ENCODE assay signal across 27 mouse cellular contexts in the genomic region with DNA sequence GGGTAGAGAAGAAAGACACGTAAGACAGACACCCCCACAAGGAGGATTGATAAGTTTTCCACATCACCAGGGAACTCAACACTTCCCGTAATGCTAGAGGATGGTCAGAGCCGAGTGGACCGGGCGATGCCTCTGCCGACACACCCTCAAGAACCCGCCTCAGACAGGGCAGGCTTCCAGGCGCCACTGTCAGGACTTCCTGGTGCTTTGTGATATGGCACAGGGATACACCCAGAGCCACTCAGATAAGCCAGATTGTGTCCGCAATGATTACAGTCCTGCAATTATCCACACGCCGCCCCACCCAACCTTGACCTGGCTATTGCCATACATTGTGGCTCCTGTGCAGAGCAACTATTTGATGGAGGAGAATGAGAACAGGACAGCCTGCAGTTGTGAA. TPM values are rescaled to one million over a fixed set of nuclear protein-coding genes. Genes with fewer than 3 reads are reported as not detected.
DNase-seq lines count a peak whose midpoint lies in the region; ATAC-seq and TF ChIP-seq lines count a peak whose summit lies in the region.
"Had no signal": no experiment of that assay in that cellular context is flagged by ENCODE, and none has a peak within 500 bp of the region (broad histone marks: within the 10 kb centered on the region; RNA-seq: fewer than 3 reads in every experiment).

No protein-coding gene starts in this region.

- no peaks in the 10 kb centered on the region for H3K27me3 ChIP-seq in kidney, adult 2 months (replicated peaks; ENCODE audit: control insufficient read depth, insufficient read depth, low read length)
- H3K27me3 ChIP-seq in intestine, postnatal 0 days (replicated peaks; ENCODE audit: control insufficient read depth, insufficient read depth, low read length) = no peaks in the 10 kb centered on the region
- H3K27me3 ChIP-seq in lung, postnatal 0 days (replicated peaks; ENCODE audit: insufficient read depth, low read length) = no peaks in the 10 kb centered on the region
- H3K27me3 ChIP-seq in small intestine, adult 2 months (ENCODE audit: control insufficient read depth, insufficient read depth, low read length) = no peaks in the 10 kb centered on the region
- H3K27me3 ChIP-seq in forebrain, embryonic 10.5 days (ENCODE audit: poor library complexity, severe bottlenecking) = no peaks in the 10 kb centered on the region; the same call in 1 of the 2 replicates
- H3K27me3 ChIP-seq: CH12.LX; hindbrain, embryonic 13.5 days; limb, embryonic 15.5 days; midbrain, embryonic 12.5 days; Patski had no signal

- DNase-seq in kidney, adult 2 months = peak; percentile 37
- no peak for DNase-seq in kidney, postnatal 10 days
- DNase-seq in lung, postnatal 0 days (ENCODE audit: low spot score) = peak; percentile 19
- DNase-seq in natural killer cell, adult 2 months (ENCODE audit: low spot score in 2 of 2) = no peak
- no peak for DNase-seq in forebrain, embryonic 10.5 days (ENCODE audit: extremely low spot score, low spot score)
- DNase-seq: adrenal gland, adult 2 months; B cell, adult 2 months; cerebellum, adult 11-12 months; cerebellum, postnatal 10 days; gastrocnemius, postnatal 14 days; left cerebral cortex, postnatal 4 days; thymus, postnatal 25 days had no signal

- ATAC-seq in intestine, postnatal 0 days = no peak
- peak; percentile 16; the same call in 1 of the 2 replicates for ATAC-seq in lung, postnatal 0 days
- ATAC-seq: forebrain, embryonic 16.5 days; inflammation-experienced regulatory T-cells, adult 6 months; Patski had no signal

- no peak overlapping the region for H3K27ac ChIP-seq in kidney, adult 2 months (ENCODE audit: insufficient read depth, low read depth, low read length)
- no peak overlapping the region for H3K27ac ChIP-seq in intestine, postnatal 0 days (ENCODE audit: low read depth, low read length)
- H3K27ac ChIP-seq in lung, postnatal 0 days (ENCODE audit: low read length) = no peak overlapping the region
- H3K27ac ChIP-seq in small intestine, adult 2 months (ENCODE audit: insufficient read depth, low read depth, low read length) = peak overlapping the region; percentile 63
- no peak overlapping the region for H3K27ac ChIP-seq in forebrain, embryonic 10.5 days
- H3K27ac ChIP-seq: embryonic facial prominence, embryonic 10.5 days; heart, embryonic 13.5 days; hindbrain, embryonic 13.5 days; limb, embryonic 15.5 days; liver, embryonic 14.5 days; midbrain, embryonic 12.5 days had no signal

- no peaks in the 10 kb centered on the region for H3K4me1 ChIP-seq in kidney, adult 2 months (ENCODE audit: control insufficient read depth, insufficient read depth, low read length)
- no peaks in the 10 kb centered on the region for H3K4me1 ChIP-seq in intestine, postnatal 0 days (replicated peaks; ENCODE audit: control insufficient read depth, insufficient read depth, low read length)
- H3K4me1 ChIP-seq in lung, postnatal 0 days (ENCODE audit: insufficient read depth, low read depth, low read length) = no peaks in the 10 kb centered on the region
- peaks cover 35% of the 10 kb centered on the region for H3K4me1 ChIP-seq in small intestine, adult 2 months (ENCODE audit: control insufficient read depth, insufficient read depth, insufficient read length, low read length)
- H3K4me1 ChIP-seq in forebrain, embryonic 10.5 days = peaks cover 17% of the 10 kb centered on the region
- H3K4me1 ChIP-seq: midbrain, embryonic 12.5 days had no signal

- H3K9ac ChIP-seq in intestine, postnatal 0 days (ENCODE audit: low read depth, low read length) = no peak overlapping the region
- H3K9ac ChIP-seq in lung, postnatal 0 days (replicated peaks; ENCODE audit: low read depth) = no peak overlapping the region
- H3K9ac ChIP-seq: heart, embryonic 13.5 days; hindbrain, embryonic 13.5 days; limb, embryonic 15.5 days; liver, embryonic 14.5 days; midbrain, embryonic 12.5 days had no signal

- peak; percentile 68 for TF ChIP-seq EP300 in lung, postnatal 0 days (IDR thresholded peaks at IDR 0.05)

- no peak for TF ChIP-seq POLR2A in kidney, adult 2 months (IDR thresholded peaks at IDR 0.05; ENCODE audit: low read depth, low read length)
- no peak for TF ChIP-seq POLR2A in small intestine, adult 2 months (IDR thresholded peaks at IDR 0.05; ENCODE audit: low read depth, low read length)

- no peaks in the 10 kb centered on the region for H3K9me3 ChIP-seq in intestine, postnatal 0 days (ENCODE audit: control insufficient read depth)
- no peaks in the 10 kb centered on the region for H3K9me3 ChIP-seq in lung, postnatal 0 days (ENCODE audit: low read length)
- H3K9me3 ChIP-seq in forebrain, embryonic 10.5 days = no peaks in the 10 kb centered on the region
- H3K9me3 ChIP-seq: embryonic facial prominence, embryonic 10.5 days; heart, embryonic 13.5 days; hindbrain, embryonic 13.5 days; limb, embryonic 15.5 days; midbrain, embryonic 12.5 days had no signal

- H3K4me3 ChIP-seq in kidney, adult 2 months (ENCODE audit: insufficient read depth, low read depth, low read length) = no peak overlapping the region
- H3K4me3 ChIP-seq in intestine, postnatal 0 days (ENCODE audit: low read depth, low read length) = no peak overlapping the region
- no peak overlapping the region for H3K4me3 ChIP-seq in lung, postnatal 0 days (ENCODE audit: low read depth, low read length)
- no peak overlapping the region for H3K4me3 ChIP-seq in small intestine, adult 2 months (ENCODE audit: low read depth, low read length)
- H3K4me3 ChIP-seq in forebrain, embryonic 10.5 days = no peak overlapping the region
- H3K4me3 ChIP-seq: embryonic facial prominence, embryonic 10.5 days; heart, embryonic 13.5 days; hindbrain, embryonic 13.5 days; limb, embryonic 15.5 days; midbrain, embryonic 12.5 days had no signal

- WGBS in kidney, adult 2 months = 73% methylated on average over 11 of the region's 11 CpGs
- WGBS in intestine, postnatal 0 days = 49% methylated on average over 11 of the region's 11 CpGs
- WGBS in lung, postnatal 0 days = 71% methylated on average over 11 of the region's 11 CpGs
- 28% methylated on average over 11 of the region's 11 CpGs for WGBS in small intestine, adult 2 months
- 91% methylated on average over 11 of the region's 11 CpGs for WGBS in forebrain, embryonic 10.5 days

- peak overlapping the region; percentile 9; the same call in 1 of the 2 replicates for H3K4me2 ChIP-seq in intestine, postnatal 0 days (replicated peaks; ENCODE audit: low read depth)
- no peak overlapping the region for H3K4me2 ChIP-seq in lung, postnatal 0 days (replicated peaks; ENCODE audit: low read depth, low read length)
- H3K4me2 ChIP-seq: heart, embryonic 13.5 days; hindbrain, embryonic 13.5 days; limb, embryonic 15.5 days; midbrain, embryonic 12.5 days had no signal

- TF ChIP-seq CTCF in kidney, adult 2 months (conservative IDR thresholded peaks at IDR 0.05; ENCODE audit: insufficient read depth, insufficient read length, low read depth, low read length) = no peak
- TF ChIP-seq CTCF in intestine, postnatal 0 days (IDR thresholded peaks at IDR 0.05; ENCODE audit: low read depth) = no peak
- no peak for TF ChIP-seq CTCF in lung, postnatal 0 days (IDR thresholded peaks at IDR 0.05)
- TF ChIP-seq CTCF in small intestine, adult 2 months (IDR thresholded peaks at IDR 0.05; ENCODE audit: extremely low read depth, insufficient read length, insufficient replicate concordance, low read depth, low read length) = no peak

- H3K36me3 ChIP-seq in kidney, adult 2 months (ENCODE audit: control insufficient read depth, insufficient read depth, low read length) = no peaks in the 10 kb centered on the region
- H3K36me3 ChIP-seq in intestine, postnatal 0 days (ENCODE audit: control insufficient read depth, insufficient read depth) = no peaks in the 10 kb centered on the region
- H3K36me3 ChIP-seq in lung, postnatal 0 days (ENCODE audit: insufficient read depth, low read length) = no peaks in the 10 kb centered on the region
- no peaks in the 10 kb centered on the region for H3K36me3 ChIP-seq in small intestine, adult 2 months (ENCODE audit: control insufficient read depth, insufficient read depth, low read length)
- no peaks in the 10 kb centered on the region for H3K36me3 ChIP-seq in forebrain, embryonic 10.5 days (replicated peaks)
- H3K36me3 ChIP-seq: embryonic facial prominence, embryonic 10.5 days; G1E; heart, embryonic 13.5 days; hindbrain, embryonic 13.5 days; limb, embryonic 15.5 days; midbrain, embryonic 12.5 days had no signal

RNA-seq across cellular contexts. Expression of a gene that starts 36.1 kb away (rescaled TPM):
- not detected in 2 replicates for polyA plus RNA-seq in kidney, adult 2 months (2012; rRNA removed)
- polyA plus RNA-seq in intestine, postnatal 0 days (2015; fragmentation: Nextera tagmentation; extraction: Ambion mirVana) = not detected in 2 replicates
- 0.57 and 0.80 TPM in 2 replicates for polyA plus RNA-seq in lung, postnatal 0 days (2015; fragmentation: Nextera tagmentation; extraction: Ambion mirVana)
- not detected in 2 replicates for polyA plus RNA-seq in small intestine, adult 2 months (2012; rRNA removed)
- not detected in 2 replicates for polyA plus RNA-seq in forebrain, embryonic 10.5 days (2016; fragmentation: Nextera tagmentation; extraction: Ambion mirVana)
- polyA plus RNA-seq: adrenal gland, adult 2 months; cortical plate, adult 2 months; embryonic facial prominence, embryonic 10.5 days; forebrain, embryonic 16.5 days; G1E; heart, embryonic 13.5 days; hindbrain, embryonic 13.5 days; inflammation-experienced regulatory T-cells, adult 6 months; limb, embryonic 15.5 days; liver, embryonic 14.5 days; midbrain, embryonic 12.5 days; Patski; spleen, adult 2 months had no signal

Comparison
In these comparisons a context has a peak if more than half of its experiments do, and no peak if none do; other contexts are left out.
1. DNase-seq: peak in kidney, adult 2 months (single experiment) and lung, postnatal 0 days (single experiment); none in kidney, postnatal 10 days (single experiment), natural killer cell, adult 2 months (0 of 2) and forebrain, embryonic 10.5 days (single experiment).